Mouse (Mus musculus) CH12.LX (cell line): ENCODE measurements around the gene Ilkap. TPM values are rescaled to one million over a fixed set of nuclear protein-coding genes. Genes with fewer than 3 reads are reported as not detected.

ENCODE experiments used
- DNase-seq: peaks from one replicate; pipeline ENCODE4 v3.0.0-alpha.2; 2013; ENCODE audit errors: extremely low read depth
- H3K27ac ChIP-seq: 2 replicates; pipeline ENCODE4 v1.5.1; 2012; ENCODE audit warnings: low read depth, mild to moderate bottlenecking, control low read depth, moderate library complexity; ENCODE audit not compliant: insufficient read depth
- H3K27me3 ChIP-seq: replicated peaks from 2 replicates; pipeline ENCODE3; 2012; ENCODE audit warnings: inconsistent platforms
- H3K36me3 ChIP-seq, 2 experiments: replicated peaks in 1 of 2; 2 replicates each; pipeline versions ENCODE3 to v1.6.1; 2012; ENCODE audit warnings: inconsistent platforms in 1 of 2, low read length in 1 of 2, mild to moderate bottlenecking in 1 of 2, mixed read lengths in 1 of 2, moderate library complexity in 1 of 2; ENCODE audit not compliant: control insufficient read depth in 1 of 2, insufficient read depth in 1 of 2
- H3K4me1 ChIP-seq, 2 experiments: 2 replicates each; pipeline ENCODE4 v1.6.1; 2012; ENCODE audit warnings: inconsistent platforms in 1 of 2, moderate library complexity in 1 of 2; ENCODE audit not compliant: insufficient read depth in 2 of 2, control insufficient read depth in 1 of 2
- H3K4me2 ChIP-seq: 2 replicates; pipeline ENCODE4 v1.6.1; 2012; ENCODE audit warnings: low read depth, mild to moderate bottlenecking, control low read depth; ENCODE audit not compliant: poor library complexity, insufficient read depth, severe bottlenecking
- H3K4me3 ChIP-seq, 3 experiments: fragments of 150-350 bp in 1 of 3; sonication (generic) in 1 of 3; replicated peaks in 1 of 3; 2 replicates each; pipeline versions ENCODE3 to v1.5.1; 2011 to 2012; ENCODE audit warnings: low read depth in 2 of 3, low read length in 2 of 3, mild to moderate bottlenecking in 2 of 3, moderate library complexity in 2 of 3, control low read depth in 1 of 3, improper control_type of control experiment in 1 of 3, inconsistent platforms in 1 of 3, mixed read lengths in 1 of 3; ENCODE audit not compliant: poor library complexity in 1 of 3
- H3K79me2 ChIP-seq: replicated peaks from 2 replicates; pipeline ENCODE4 v1.6.1; 2012; ENCODE audit warnings: mild to moderate bottlenecking, moderate library complexity; ENCODE audit not compliant: control insufficient read depth, poor library complexity, insufficient read depth, severe bottlenecking; ENCODE audit errors: extremely low read depth
- H3K9ac ChIP-seq: 2 replicates; pipeline ENCODE4 v1.6.1; 2012; ENCODE audit warnings: low read depth, mild to moderate bottlenecking, control low read depth, moderate library complexity; ENCODE audit not compliant: insufficient read depth
- H3K9me3 ChIP-seq: replicated peaks from 2 replicates; pipeline ENCODE3; 2012; ENCODE audit warnings: low read length, inconsistent platforms, mixed read lengths
- BHLHE40 ChIP-seq: IDR thresholded peaks from 2 replicates; pipeline ENCODE4 v1.6.1; 2011; ENCODE audit warnings: mild to moderate bottlenecking, low read depth, low read length, improper control_type of control experiment
- CHD1 ChIP-seq: IDR thresholded peaks from 2 replicates; pipeline ENCODE4 v1.6.1; 2012; ENCODE audit warnings: low read depth, low read length, improper control_type of control experiment, inconsistent platforms
- E2F4 ChIP-seq: IDR thresholded peaks from 2 replicates; pipeline ENCODE4 v1.6.1; 2011; ENCODE audit warnings: low read depth, low read length, improper control_type of control experiment; ENCODE audit not compliant: insufficient replicate concordance
- ETS1 ChIP-seq: conservative IDR thresholded peaks from 2 replicates; pipeline ENCODE4 v1.6.1; 2012; ENCODE audit warnings: low read depth, mild to moderate bottlenecking, inconsistent platforms, low read length, improper control_type of control experiment, moderate library complexity
- GABPA ChIP-seq: IDR thresholded peaks from 2 replicates; pipeline ENCODE4 v1.6.1; 2012; ENCODE audit warnings: low read depth, low read length, improper control_type of control experiment, inconsistent platforms; ENCODE audit not compliant: insufficient replicate concordance
- HCFC1 ChIP-seq: IDR thresholded peaks from 2 replicates; pipeline ENCODE4 v1.6.1; 2012; ENCODE audit warnings: low read depth, mild to moderate bottlenecking, inconsistent platforms, low read length, improper control_type of control experiment
- IRF4 ChIP-seq: IDR thresholded peaks from 2 replicates; pipeline ENCODE4 v1.6.1; 2014; ENCODE audit warnings: low read depth, mild to moderate bottlenecking, inconsistent platforms, low read length, improper control_type of control experiment
- KAT2A ChIP-seq: IDR thresholded peaks from 2 replicates; pipeline ENCODE4 v1.6.1; 2012; ENCODE audit warnings: low read length, improper control_type of control experiment, inconsistent platforms; ENCODE audit not compliant: insufficient replicate concordance
- MAZ ChIP-seq: IDR thresholded peaks from 2 replicates; pipeline ENCODE4 v1.6.1; 2012; ENCODE audit warnings: low read depth, mild to moderate bottlenecking, inconsistent platforms, low read length, improper control_type of control experiment, moderate library complexity
- MEF2A ChIP-seq: IDR thresholded peaks from 2 replicates; pipeline ENCODE4 v1.6.1; 2014; ENCODE audit warnings: low read depth, mild to moderate bottlenecking, inconsistent platforms, low read length, improper control_type of control experiment, borderline replicate concordance
- MYC ChIP-seq: IDR thresholded peaks from 2 replicates; pipeline ENCODE4 v1.6.1; 2011; ENCODE audit warnings: low read depth, mild to moderate bottlenecking, improper control_type of control experiment, low read length
- NELFE ChIP-seq: IDR thresholded peaks from 2 replicates; pipeline ENCODE4 v1.6.1; 2011; ENCODE audit warnings: low read depth, low read length, improper control_type of control experiment
- NRF1 ChIP-seq: IDR thresholded peaks from 2 replicates; pipeline ENCODE4 v1.6.1; 2014; ENCODE audit warnings: low read depth, mild to moderate bottlenecking, inconsistent platforms, low read length, improper control_type of control experiment, moderate library complexity
- POLR2A ChIP-seq: IDR thresholded peaks from 2 replicates; pipeline ENCODE4 v1.6.1; 2011; ENCODE audit warnings: low read depth, mild to moderate bottlenecking, improper control_type of control experiment, low read length
- POLR2AphosphoS2 ChIP-seq: IDR thresholded peaks from 2 replicates; pipeline ENCODE4 v1.6.1; 2011; ENCODE audit warnings: low read depth, low read length, improper control_type of control experiment
- RAD21 ChIP-seq: IDR thresholded peaks from 2 replicates; pipeline ENCODE4 v1.6.1; 2011; ENCODE audit warnings: low read depth, mild to moderate bottlenecking, low read length, improper control_type of control experiment, moderate library complexity
- RCOR1 ChIP-seq: conservative IDR thresholded peaks from 2 replicates; pipeline ENCODE4 v1.6.1; 2012; ENCODE audit warnings: low read depth, mild to moderate bottlenecking, inconsistent platforms, low read length, improper control_type of control experiment
- SMC3 ChIP-seq: IDR thresholded peaks from 2 replicates; pipeline ENCODE4 v1.6.1; 2011; ENCODE audit warnings: low read depth, low read length, improper control_type of control experiment
- TBP ChIP-seq: conservative IDR thresholded peaks from 2 replicates; pipeline ENCODE4 v1.6.1; 2011; ENCODE audit warnings: low read depth, low read length, improper control_type of control experiment
- USF1 ChIP-seq: IDR thresholded peaks from 2 replicates; pipeline ENCODE4 v1.6.1; 2014; ENCODE audit warnings: low read depth, mild to moderate bottlenecking, inconsistent platforms, low read length, improper control_type of control experiment
- ZC3H11A ChIP-seq: IDR thresholded peaks from 2 replicates; pipeline ENCODE4 v1.6.1; 2012; ENCODE audit warnings: low read depth, mild to moderate bottlenecking, inconsistent platforms, low read length, improper control_type of control experiment
- ZKSCAN1 ChIP-seq: IDR thresholded peaks from 2 replicates; pipeline ENCODE4 v1.6.1; 2012; ENCODE audit warnings: low read depth, inconsistent platforms, low read length, improper control_type of control experiment, borderline replicate concordance
- ZMIZ1 ChIP-seq: IDR thresholded peaks from 2 replicates; pipeline ENCODE4 v1.6.1; 2012; ENCODE audit warnings: low read depth, mild to moderate bottlenecking, inconsistent platforms, low read length, improper control_type of control experiment
- dilution Hi-C: fragments of 300-500 bp; cut with MboI; formaldehyde crosslinking; loops from 2 replicates; pipeline ENCODE4 v1.14.3; 2020; ENCODE audit warnings: low sequenced_read_pairs; ENCODE audit not compliant: extremely low pct_unique_long_range_greater_than_20kb, extremely low pct_ligation_motif_present
- in situ Hi-C: fragments of 300-500 bp; cut with MboI; formaldehyde crosslinking; loops from 3 replicates; pipeline ENCODE4 v1.14.3; 2019; ENCODE audit warnings: low sequenced_read_pairs, low pct_ligation_motif_present, low pct_unique_long_range_greater_than_20kb, mixed read lengths
- polyA plus RNA-seq: library from polyadenylated mRNA; unstranded; fragments of >175 nt; gene quantifications from 2 replicates; pipeline ENCODE4 v1.2.1, GENCODE M21; 2012; ENCODE audit warnings: low read depth; ENCODE audit not compliant: insufficient read length
- total RNA-seq, 2 experiments: library from RNA; depleted of rRNA; stranded (reverse); fragments of 300-350 nt in 1 of 2; fragments of >200 nt in 1 of 2; gene quantifications; 2 replicates each; pipeline ENCODE4 v1.2.3; 2012 to 2014

Gene Ilkap
- total and polyA plus RNA-seq, 3 experiments: 77.9 to 101 (median 79.1) TPM

- Histone ChIP-seq H3K9me3 (no peaks in the 10 kb centered on the region), H3K27ac (no peak overlapping the region), H3K4me3 (no peak overlapping the region), H3K9ac (no peak overlapping the region), H3K79me2 (no peaks in the 10 kb centered on the region), H3K27me3 (peaks cover 4% of the 10 kb centered on the region), H3K4me2 (no peak overlapping the region), H3K36me3 (no peaks in the 10 kb centered on the region), H3K4me1 (peaks cover 5 to 18% of the 10 kb centered on the region in 2 experiments)
- dilution Hi-C loops (no loop called here), in situ Hi-C loops (no loop called here)
- TF ChIP-seq SMC3: no peak
- no peak for TF ChIP-seq GABPA
- TF ChIP-seq MYC: no peak
- no peak for TF ChIP-seq CHD1
- TF ChIP-seq RCOR1: no peak
- TF ChIP-seq ZMIZ1: no peak
- TF ChIP-seq MAZ: no peak
- TF ChIP-seq POLR2AphosphoS2: no peak
- no peak for TF ChIP-seq POLR2A
- no peak for TF ChIP-seq ZKSCAN1
- no peak for TF ChIP-seq ZC3H11A
- TF ChIP-seq BHLHE40: no peak
- TF ChIP-seq NELFE: no peak
- TF ChIP-seq ETS1: no peak
- TF ChIP-seq E2F4: no peak
- TF ChIP-seq RAD21: no peak
- no peak for TF ChIP-seq KAT2A
- no peak for TF ChIP-seq IRF4
- no peak for DNase-seq
Measured at GRCm38 (mm10) chr1:91356105-91356504, 42.5 kb downstream of the Ilkap start.

GRCm38 (mm10) chr1:91352277-91352676 is 46.3 kb downstream of the Ilkap start:
- TF ChIP-seq NRF1: no peak
- TF ChIP-seq ZKSCAN1: no peak
- TF ChIP-seq TBP: no peak
- no peak for TF ChIP-seq MEF2A
- TF ChIP-seq E2F4: no peak
- TF ChIP-seq GABPA: no peak
- no peak for TF ChIP-seq ZMIZ1
- no peak for TF ChIP-seq USF1
- TF ChIP-seq CHD1: no peak
- no peak for TF ChIP-seq RCOR1
- no peak for TF ChIP-seq HCFC1
- TF ChIP-seq POLR2A: no peak
- TF ChIP-seq, all 38 proteins: peak for 0
- Histone ChIP-seq H3K27ac (no peak overlapping the region), H3K9ac (no peak overlapping the region), H3K79me2 (no peaks in the 10 kb centered on the region), H3K36me3 (peaks cover 0 to 3% of the 10 kb centered on the region in 2 experiments), H3K4me3 (no peak overlapping the region), H3K4me1 (peaks cover 14 to 27% of the 10 kb centered on the region in 2 experiments), H3K4me2 (no peak overlapping the region), H3K27me3 (no peaks in the 10 kb centered on the region), H3K9me3 (no peaks in the 10 kb centered on the region)
- DNase-seq: no peak
- dilution Hi-C loops: no loop called here
- in situ Hi-C loops: no loop called here
